Mouse (Mus musculus) heart, adult 2 months (tissue): Measurements from ENCODE around the gene Anks1. TPM values are rescaled to one million over a fixed set of nuclear protein-coding genes. Genes with fewer than 3 reads are reported as not detected.

Experiments used
- DNase-seq, 2 experiments: peaks; one replicate each; pipeline ENCODE4 v3.0.0; 2021
- H3K27ac ChIP-seq: fragments of 200-600 bp; 2 replicates; pipeline ENCODE4 v1.8.1; 2022
- H3K27me3 ChIP-seq: fragments of 200-500 bp; 2 replicates; pipeline ENCODE4 v1.6.1; 2012; ENCODE audit warnings: mild to moderate bottlenecking, low read length, inconsistent platforms, mixed read lengths; ENCODE audit not compliant: control insufficient read depth, insufficient read depth
- H3K36me3 ChIP-seq: fragments of 200-500 bp; 2 replicates; pipeline ENCODE4 v1.6.1; 2012; ENCODE audit warnings: low read length, inconsistent platforms; ENCODE audit not compliant: control insufficient read depth, insufficient read depth
- H3K4me1 ChIP-seq: fragments of 200-500 bp; 2 replicates; pipeline ENCODE4 v1.6.1; 2011; ENCODE audit warnings: low read length; ENCODE audit not compliant: control insufficient read depth, insufficient read depth
- H3K4me3 ChIP-seq: fragments of 200-600 bp; 2 replicates; pipeline ENCODE4 v1.8.1; 2022
- H3K79me2 ChIP-seq: fragments of 200-500 bp; replicated peaks from 2 replicates; pipeline ENCODE4 v1.6.1; 2012; ENCODE audit warnings: mild to moderate bottlenecking, inconsistent platforms, low read length, moderate library complexity, mixed read lengths; ENCODE audit not compliant: control insufficient read depth, insufficient read depth
- H3K9ac ChIP-seq: fragments of 200-500 bp; 2 replicates; pipeline ENCODE4 v1.6.1; 2012; ENCODE audit warnings: low read depth, mild to moderate bottlenecking, control low read depth, inconsistent platforms, low read length, mixed read lengths
- CTCF ChIP-seq: fragments of 200-600 bp; IDR thresholded peaks from 2 replicates; pipeline ENCODE4 v1.8.1; 2022; ENCODE audit warnings: antibody characterized with exemption, mild to moderate bottlenecking, moderate library complexity
- EP300 ChIP-seq: fragments of 200-500 bp; IDR thresholded peaks from 2 replicates; pipeline ENCODE4 v1.6.1; 2011; ENCODE audit warnings: low read depth, low read length, control low read depth; ENCODE audit not compliant: insufficient read depth
- POLR2A ChIP-seq: fragments of 200-500 bp; IDR thresholded peaks from 2 replicates; pipeline ENCODE4 v1.6.1; 2011; ENCODE audit warnings: mild to moderate bottlenecking, low read depth, low read length, control low read depth; ENCODE audit not compliant: insufficient read depth
- WGBS: fragments of 180-500 bp; shearing (Covaris S2); methylation state at CpG from one replicate; pipeline ENCODE4 v1.1.7; 2018; 5-methylcytosine and 5-hydroxymethylcytosine counted together
- intact Hi-C: fragments of 180-260 bp; cut with DNase I; formaldehyde crosslinking; loops from one replicate; pipeline ENCODE4 v1.15.1; 2025
- polyA plus RNA-seq: library from polyadenylated mRNA; depleted of rRNA; stranded (reverse); fragments of >200 nt; gene quantifications from 2 replicates; pipeline ENCODE4 v1.2.3, GENCODE M21; 2012
- total RNA-seq, 2 experiments: library from RNA; stranded (reverse); gene quantifications; 2 replicates each; pipeline ENCODE4 v1.2.3; 2021

Anks1 gene
- total and polyA plus RNA-seq, 3 experiments: 51.6 to 76.4 (median 64.4) TPM

DNA sequence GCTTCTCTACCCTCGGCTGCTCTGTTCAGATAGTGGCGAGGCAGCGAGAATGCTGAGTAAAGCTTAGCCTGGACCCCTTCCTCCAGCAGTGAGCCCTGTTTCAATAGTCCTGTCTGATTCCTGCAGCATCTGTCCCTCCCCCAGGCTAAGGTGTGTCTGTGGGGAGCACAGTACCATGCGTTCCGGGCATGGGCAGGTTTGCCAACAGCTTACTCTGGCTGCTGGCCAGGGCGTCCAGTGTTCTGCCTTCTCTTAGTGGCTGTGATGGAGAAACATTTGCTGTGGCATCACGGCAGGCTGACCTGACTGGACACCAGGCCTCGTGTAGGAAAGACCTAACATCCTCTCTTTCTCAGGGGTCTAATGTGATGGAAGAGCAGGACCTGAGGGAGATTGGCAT is 141.1 kb downstream of the Anks1 start:
- peak in 1 of 2 experiments; percentile 54 for DNase-seq
- Histone ChIP-seq H3K4me1 (peaks cover 2% of the 10 kb centered on the region; the same call in 1 of the 2 replicates), H3K79me2 (no peaks in the 10 kb centered on the region), H3K27ac (no peak overlapping the region), H3K4me3 (no peak overlapping the region), H3K36me3 (no peaks in the 10 kb centered on the region), H3K27me3 (no peaks in the 10 kb centered on the region), H3K9ac (no peak overlapping the region)
- intact Hi-C loops: no loop called here
- TF ChIP-seq CTCF (no peak), POLR2A (no peak), EP300 (no peak)
- 71% methylated on average over 8 of the region's 8 CpGs for WGBS

DNA sequence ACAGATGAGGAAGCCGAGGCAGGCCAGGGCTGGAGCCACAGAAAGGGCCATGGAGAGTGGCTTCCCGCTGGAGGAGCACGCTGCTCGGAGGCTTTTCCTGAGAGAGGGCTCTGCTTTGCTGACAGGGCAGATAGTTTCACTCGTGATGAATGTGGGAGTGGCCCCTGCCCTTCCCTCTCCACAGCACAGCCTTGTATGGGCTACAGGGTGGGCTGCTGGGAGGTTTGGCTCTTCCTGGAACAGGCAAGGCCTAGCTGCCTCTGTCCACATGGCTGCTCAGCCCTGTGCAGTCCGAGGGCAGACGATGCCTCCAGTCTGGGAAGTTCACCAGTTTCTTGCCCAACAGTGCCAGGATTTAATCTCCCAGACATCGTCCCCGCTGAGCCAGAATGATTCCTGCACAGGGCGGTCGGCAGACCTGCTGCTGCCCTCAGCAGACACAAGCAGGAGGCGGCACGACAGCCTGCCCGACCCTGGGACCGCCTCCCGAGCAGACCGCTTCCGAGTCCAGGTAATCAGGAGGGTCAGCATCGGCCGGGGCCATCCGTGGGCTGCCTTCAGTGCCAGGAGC is 143.3 kb downstream of the Anks1 start:
- 80% methylated on average over 21 of the region's 21 CpGs for WGBS
- H3K27ac ChIP-seq: no peak overlapping the region
- intact Hi-C loops: no loop called here
- H3K79me2 ChIP-seq: no peaks in the 10 kb centered on the region
- H3K36me3 ChIP-seq: no peaks in the 10 kb centered on the region
- no peak for TF ChIP-seq CTCF
- TF ChIP-seq EP300: no peak
- no peak for TF ChIP-seq POLR2A
- no peaks in the 10 kb centered on the region for H3K27me3 ChIP-seq
- peaks cover 2% of the 10 kb centered on the region; the same call in 1 of the 2 replicates for H3K4me1 ChIP-seq
- DNase-seq: no peak
- H3K4me3 ChIP-seq: no peak overlapping the region
- H3K9ac ChIP-seq: no peak overlapping the region

DNA sequence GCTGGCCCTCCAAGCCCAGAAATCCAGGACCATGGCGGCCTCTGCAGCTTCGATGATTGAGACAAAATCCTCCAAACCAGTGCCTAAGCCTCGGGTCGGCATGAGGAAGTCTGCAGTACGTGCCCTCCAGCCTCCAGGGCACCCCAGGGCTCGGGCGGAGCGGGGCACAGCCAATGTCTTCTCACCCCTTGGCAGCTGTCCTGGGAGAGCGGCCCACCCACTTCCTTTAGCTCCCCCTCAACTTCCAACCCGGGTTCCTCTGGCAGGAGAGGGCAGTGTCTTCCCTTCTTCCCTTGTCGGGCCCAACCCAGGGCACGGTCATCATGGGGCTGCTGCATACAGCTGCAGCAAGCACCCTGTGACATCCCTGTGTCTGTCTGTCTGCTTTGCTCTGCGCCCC is 149.2 kb downstream of the Anks1 start:
- Histone ChIP-seq H3K36me3 (no peaks in the 10 kb centered on the region), H3K27me3 (no peaks in the 10 kb centered on the region), H3K79me2 (no peaks in the 10 kb centered on the region), H3K4me3 (no peak overlapping the region), H3K9ac (no peak overlapping the region), H3K4me1 (no peaks in the 10 kb centered on the region; the same call in none of the 2 replicates), H3K27ac (no peak overlapping the region)
- TF ChIP-seq CTCF (no peak), POLR2A (no peak), EP300 (no peak)
- intact Hi-C loops: no loop called here
- 59% methylated on average over 13 of the region's 13 CpGs for WGBS
- DNase-seq: no peak

DNA sequence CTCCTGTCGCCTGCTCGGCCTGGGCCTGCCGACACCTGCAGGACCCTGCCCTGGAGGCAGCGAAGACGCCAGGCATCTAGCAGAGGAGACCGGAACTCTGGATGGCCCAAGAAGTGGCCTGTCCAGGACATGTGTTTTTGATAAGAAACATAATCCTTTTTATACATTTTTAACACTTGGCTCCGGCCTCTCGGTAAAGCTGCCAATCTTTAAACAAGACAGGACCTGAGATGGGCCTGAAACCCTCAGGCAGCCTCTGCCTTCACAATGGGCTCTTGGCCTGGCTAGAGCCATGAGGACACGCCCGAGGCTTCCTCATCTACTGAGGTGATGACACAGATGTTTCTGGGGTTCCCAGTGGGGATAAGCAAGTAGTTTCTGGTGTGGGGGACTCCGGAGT is 151.6 kb downstream of the Anks1 start:
- Histone ChIP-seq H3K4me3 (no peak overlapping the region), H3K9ac (no peak overlapping the region), H3K79me2 (no peaks in the 10 kb centered on the region), H3K27me3 (no peaks in the 10 kb centered on the region), H3K4me1 (no peaks in the 10 kb centered on the region; the same call in none of the 2 replicates), H3K36me3 (no peaks in the 10 kb centered on the region), H3K27ac (no peak overlapping the region)
- intact Hi-C loops: loop anchor here (5.0 kb wide), 2 partner anchors 68 to 153 kb away; partner anchors contain the start of genes Anks1 and Taf11
- DNase-seq: no peak
- TF ChIP-seq CTCF: no peak
- no peak for TF ChIP-seq EP300
- no peak for TF ChIP-seq POLR2A
- 91% methylated on average over 11 of the region's 11 CpGs for WGBS

DNA sequence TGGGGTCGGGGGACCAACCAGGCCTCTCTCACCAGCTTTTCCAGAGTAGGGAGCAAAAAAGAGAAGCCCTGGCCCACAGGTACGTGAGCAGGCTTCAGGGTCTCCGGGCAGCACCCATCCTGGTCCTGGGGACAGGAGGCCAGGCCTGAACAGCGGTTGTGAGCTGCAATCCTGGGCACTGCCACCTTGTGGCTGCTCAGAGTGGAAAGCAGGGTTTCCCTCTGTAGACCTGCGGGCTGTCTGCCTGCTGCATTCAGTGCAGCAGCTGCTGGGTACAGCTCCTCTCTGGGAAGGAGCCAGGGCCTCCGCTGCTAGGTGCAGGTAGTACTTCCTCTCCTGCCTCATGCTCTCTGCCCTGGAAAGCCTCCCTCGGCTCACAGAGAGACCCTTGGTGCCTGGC is 152.4 kb downstream of the Anks1 start:
- Histone ChIP-seq H3K4me1 (no peaks in the 10 kb centered on the region; the same call in none of the 2 replicates), H3K36me3 (no peaks in the 10 kb centered on the region), H3K27me3 (no peaks in the 10 kb centered on the region), H3K4me3 (no peak overlapping the region), H3K27ac (no peak overlapping the region), H3K79me2 (no peaks in the 10 kb centered on the region), H3K9ac (no peak overlapping the region)
- intact Hi-C loops: loop anchor here (5.0 kb wide), 2 partner anchors 69 to 154 kb away; partner anchors contain the start of genes Anks1 and Taf11
- 63% methylated on average over 7 of the region's 7 CpGs for WGBS
- DNase-seq: no peak
- TF ChIP-seq EP300 (0 out of 2 replicates have a peak, but pooled peaks have one; percentile 21), CTCF (peak; percentile 73), POLR2A (no peak)

DNA sequence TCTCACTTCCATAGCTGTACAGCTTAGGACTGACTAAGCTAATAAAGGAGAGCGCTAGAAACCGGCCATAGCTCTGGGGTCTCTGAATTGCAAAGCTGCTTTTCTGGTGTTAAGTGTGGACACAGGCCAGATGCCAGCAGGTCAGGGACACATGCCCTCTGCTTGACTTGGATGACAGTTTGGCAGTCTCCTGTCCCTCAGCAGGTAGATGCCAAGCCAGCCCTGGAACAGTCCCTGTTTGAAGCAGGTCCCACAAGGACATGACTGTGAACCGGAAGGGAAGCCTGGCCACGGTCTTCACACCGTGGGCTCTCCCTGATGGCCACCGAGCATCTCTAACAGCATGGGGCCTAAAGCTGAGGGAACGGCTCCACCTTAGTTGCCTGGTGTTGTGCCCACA is 153.6 kb downstream of the Anks1 start:
- DNase-seq: peak in 1 of 2 experiments; percentile 27
- no peaks in the 10 kb centered on the region for H3K27me3 ChIP-seq
- H3K9ac ChIP-seq: no peak overlapping the region
- no peak overlapping the region for H3K4me3 ChIP-seq
- TF ChIP-seq EP300 (0 out of 2 replicates have a peak, but pooled peaks have one; percentile 30), CTCF (no peak), POLR2A (no peak)
- intact Hi-C loops: loop anchor here (5.0 kb wide), 2 partner anchors 70 to 155 kb away; partner anchors contain the start of genes Anks1 and Taf11
- WGBS: 63% methylated on average over 7 of the region's 7 CpGs
- H3K4me1 ChIP-seq: no peaks in the 10 kb centered on the region; the same call in 1 of the 2 replicates
- H3K27ac ChIP-seq: no peak overlapping the region
- no peaks in the 10 kb centered on the region for H3K79me2 ChIP-seq
- H3K36me3 ChIP-seq: no peaks in the 10 kb centered on the region
